Mouse (Mus musculus): ENCODE measurements at regions not wholly inside any gene's neighbourhood (a gene's known extent, or its start where the extent isn't known, plus 50 kb on each side); places are given as distances from the start of the nearest gene placed in this dataset.

DNA sequence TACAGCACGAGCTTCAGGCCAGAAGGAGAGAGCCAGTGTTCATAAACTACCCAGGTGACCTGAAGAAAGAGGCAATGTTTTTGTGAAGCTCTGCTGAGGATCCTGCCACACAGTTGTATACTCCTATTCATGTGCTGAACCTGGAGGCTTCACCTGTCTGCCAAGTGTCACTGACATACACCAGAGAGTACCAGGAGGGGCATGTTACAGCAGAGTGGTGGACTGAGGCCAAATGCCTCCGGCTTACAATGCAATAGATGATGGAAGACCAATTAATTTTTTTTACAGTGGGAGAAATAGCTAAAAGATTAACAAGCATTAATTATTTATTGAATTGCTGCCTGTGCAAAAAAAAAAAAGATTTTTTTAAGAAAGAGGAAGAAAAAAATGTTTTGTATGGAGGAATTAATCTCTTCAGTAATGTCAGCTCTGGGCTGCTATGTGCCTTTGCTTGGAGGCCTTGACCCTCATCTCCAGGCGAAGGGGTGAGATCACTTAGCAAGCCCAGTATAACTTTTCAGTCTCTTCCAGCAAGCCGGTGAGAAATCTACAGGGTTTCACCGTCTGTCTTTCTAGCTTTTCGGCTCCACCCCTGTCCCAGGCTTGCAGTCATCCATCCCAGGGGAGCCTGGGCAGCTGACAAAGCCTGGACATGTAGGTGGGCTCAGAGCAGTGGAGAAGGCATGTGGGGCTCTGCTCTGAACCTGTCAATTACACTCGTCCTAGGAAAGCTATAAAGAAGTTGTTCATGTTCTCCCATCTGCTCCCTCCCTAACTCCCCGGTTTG lies 144.0 kb upstream of the Tmem45b start:
- no peak overlapping the region for H3K4me3 ChIP-seq (replicated peaks)
- no peak overlapping the region for H3K9ac ChIP-seq
- H3K27me3 ChIP-seq (replicated peaks) = no peaks in the 10 kb centered on the region; the same call in 1 of the 2 replicates
- no peak overlapping the region for H3K27ac ChIP-seq
- no peak overlapping the region for H3K4me2 ChIP-seq (replicated peaks)
- peaks cover 8% of the 10 kb centered on the region for H3K4me1 ChIP-seq (replicated peaks)
- ATAC-seq = no peak
- no peaks in the 10 kb centered on the region for H3K36me3 ChIP-seq
- 58% methylated on average over 8 of the region's 8 CpGs for WGBS
- no peaks in the 10 kb centered on the region for H3K9me3 ChIP-seq

DNA sequence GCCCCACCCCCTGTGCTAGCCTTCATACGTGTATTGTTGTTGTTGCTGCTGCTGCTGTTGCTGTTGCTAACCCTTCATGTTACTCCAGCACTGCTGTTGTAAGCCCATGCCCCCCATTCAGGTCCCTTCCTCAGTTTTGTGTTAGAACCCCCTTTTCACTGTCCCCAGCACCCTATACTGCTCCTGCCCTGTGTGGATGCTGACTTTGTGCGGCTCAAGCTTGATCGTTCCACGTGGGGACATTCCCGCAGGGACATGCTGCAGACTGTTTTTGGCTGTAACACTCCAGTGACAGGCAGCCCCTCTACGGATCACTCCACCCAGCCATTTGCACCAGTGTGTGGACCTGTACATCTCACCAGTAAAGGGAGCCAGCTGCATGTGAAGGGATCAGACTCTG lies 142.7 kb upstream of the Tmem45b start:
- Histone ChIP-seq H3K27me3 (replicated peaks) (no peaks in the 10 kb centered on the region; the same call in 1 of the 2 replicates), H3K9ac (no peak overlapping the region), H3K4me1 (replicated peaks) (peaks cover 8% of the 10 kb centered on the region), H3K4me2 (replicated peaks) (no peak overlapping the region), H3K27ac (no peak overlapping the region), H3K36me3 (no peaks in the 10 kb centered on the region), H3K9me3 (no peaks in the 10 kb centered on the region), H3K4me3 (replicated peaks) (no peak overlapping the region)
- 87% methylated on average over 6 of the region's 6 CpGs for WGBS
- ATAC-seq = no peak

DNA sequence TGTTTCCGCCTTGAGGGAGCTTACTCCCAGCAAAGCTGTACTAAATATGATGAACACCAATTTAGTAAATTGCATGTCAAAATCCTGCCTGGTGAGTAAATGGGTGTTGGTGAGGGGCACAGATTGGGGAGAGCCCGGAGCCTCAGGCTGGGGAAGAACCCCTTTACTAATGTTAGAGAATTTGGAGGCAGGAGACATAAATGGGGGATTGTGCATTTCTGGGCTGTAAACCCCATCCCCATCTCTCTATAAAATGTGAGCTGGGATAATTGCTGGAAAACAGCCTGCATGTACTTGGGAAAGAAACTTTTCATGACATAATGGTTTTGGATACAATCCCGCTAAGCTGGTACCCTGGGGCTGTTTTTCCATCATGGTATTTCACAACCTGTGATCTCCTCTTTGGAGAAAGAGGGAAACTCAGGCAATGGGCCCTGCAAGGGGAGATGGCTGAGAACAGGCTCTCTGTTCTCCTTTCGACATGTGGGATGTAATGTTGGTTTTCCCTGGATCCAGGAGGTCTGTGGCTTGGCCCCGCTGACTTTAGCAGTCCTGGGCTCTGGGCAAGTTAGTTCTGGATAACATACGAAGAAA lies 140.3 kb upstream of the Tmem45b start:
- H3K4me2 ChIP-seq (replicated peaks) = no peak overlapping the region
- H3K9me3 ChIP-seq = no peaks in the 10 kb centered on the region
- ATAC-seq = no peak
- WGBS = 81% methylated on average over 6 of the region's 6 CpGs
- H3K4me1 ChIP-seq (replicated peaks) = no peaks in the 10 kb centered on the region
- no peaks in the 10 kb centered on the region for H3K36me3 ChIP-seq
- H3K27me3 ChIP-seq (replicated peaks) = no peaks in the 10 kb centered on the region
- no peak overlapping the region for H3K4me3 ChIP-seq (replicated peaks)
- no peak overlapping the region for H3K9ac ChIP-seq
- H3K27ac ChIP-seq = no peak overlapping the region

DNA sequence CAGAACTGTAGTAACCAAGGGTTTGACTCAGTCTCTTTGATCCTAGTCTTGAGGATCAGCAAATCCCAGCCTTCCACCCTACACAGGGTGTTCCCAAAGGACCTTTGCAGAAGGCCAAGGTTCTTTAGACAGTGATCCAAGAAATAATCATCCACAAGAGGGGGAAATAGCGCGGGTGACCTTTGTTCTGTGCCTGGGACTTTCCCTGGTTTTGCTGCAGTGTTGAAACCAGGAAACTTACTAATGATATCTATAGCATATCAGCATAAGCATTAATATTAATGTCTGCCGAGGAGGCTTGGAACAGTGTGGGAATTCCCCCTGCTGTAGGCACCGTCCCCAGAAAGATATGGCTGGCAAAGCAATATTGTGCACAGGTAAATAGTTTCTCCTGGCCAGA lies 138.4 kb upstream of the Tmem45b start:
- Histone ChIP-seq H3K4me2 (replicated peaks) (no peak overlapping the region), H3K27me3 (replicated peaks) (no peaks in the 10 kb centered on the region), H3K36me3 (no peaks in the 10 kb centered on the region), H3K9ac (no peak overlapping the region), H3K4me3 (replicated peaks) (no peak overlapping the region), H3K4me1 (replicated peaks) (no peaks in the 10 kb centered on the region), H3K27ac (no peak overlapping the region), H3K9me3 (no peaks in the 10 kb centered on the region)
- peak; percentile 90 for ATAC-seq
- WGBS = 63% methylated on average over 4 of the region's 4 CpGs

DNA sequence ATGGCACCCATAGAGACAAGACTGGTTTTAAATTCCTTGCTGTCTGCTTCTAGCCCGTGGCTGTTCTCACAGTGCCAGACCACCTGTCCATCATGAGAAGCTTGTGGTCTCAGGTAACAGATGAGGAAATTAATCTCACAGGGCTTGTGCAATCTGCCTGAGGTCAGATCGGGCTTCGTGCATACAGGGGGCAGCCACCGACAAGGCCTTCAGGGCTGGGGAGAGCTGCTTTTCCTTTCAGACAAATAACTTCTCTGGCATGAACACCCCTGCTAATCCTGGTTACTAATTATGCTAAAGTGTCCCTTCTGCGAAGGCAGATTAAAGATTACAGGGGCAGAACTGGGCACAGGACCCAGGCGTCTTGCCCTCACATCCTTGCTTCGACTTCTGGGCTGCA lies 130.8 kb upstream of the Tmem45b start:
- no peak overlapping the region for H3K4me2 ChIP-seq (replicated peaks)
- H3K9me3 ChIP-seq = no peaks in the 10 kb centered on the region
- H3K27me3 ChIP-seq (replicated peaks) = no peaks in the 10 kb centered on the region
- no peak overlapping the region for H3K4me3 ChIP-seq (replicated peaks)
- H3K36me3 ChIP-seq = no peaks in the 10 kb centered on the region
- H3K9ac ChIP-seq = no peak overlapping the region
- no peak for ATAC-seq
- no peaks in the 10 kb centered on the region for H3K4me1 ChIP-seq (replicated peaks)
- H3K27ac ChIP-seq = no peak overlapping the region
- 79% methylated on average over 7 of the region's 7 CpGs for WGBS

DNA sequence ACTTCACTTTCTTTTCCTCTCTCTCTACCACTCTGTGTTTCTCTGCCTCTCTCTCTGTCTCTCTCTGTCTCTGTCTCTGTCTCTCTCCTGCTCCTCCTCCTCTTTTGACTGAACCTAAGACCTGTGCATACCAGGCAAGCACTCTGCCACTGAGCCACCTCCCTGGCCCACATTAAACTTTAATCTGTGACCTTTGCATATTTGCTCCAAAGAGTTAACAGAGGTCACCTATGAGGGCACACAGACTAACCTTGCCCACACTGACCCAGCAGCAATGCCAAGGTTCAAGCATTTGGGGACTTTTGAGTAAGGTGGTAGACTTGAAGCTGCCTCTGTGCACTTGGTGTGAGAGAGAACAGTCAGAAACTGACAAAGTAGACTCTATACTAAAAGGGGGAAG lies 123.4 kb upstream of the Tmem45b start:
- H3K27me3 ChIP-seq (replicated peaks) = no peaks in the 10 kb centered on the region
- H3K4me3 ChIP-seq (replicated peaks) = no peak overlapping the region
- no peaks in the 10 kb centered on the region for H3K36me3 ChIP-seq
- no peaks in the 10 kb centered on the region for H3K4me1 ChIP-seq (replicated peaks)
- H3K4me2 ChIP-seq (replicated peaks) = no peak overlapping the region
- no peak overlapping the region for H3K27ac ChIP-seq
- no peak for ATAC-seq
- H3K9me3 ChIP-seq = no peaks in the 10 kb centered on the region
- H3K9ac ChIP-seq = no peak overlapping the region

DNA sequence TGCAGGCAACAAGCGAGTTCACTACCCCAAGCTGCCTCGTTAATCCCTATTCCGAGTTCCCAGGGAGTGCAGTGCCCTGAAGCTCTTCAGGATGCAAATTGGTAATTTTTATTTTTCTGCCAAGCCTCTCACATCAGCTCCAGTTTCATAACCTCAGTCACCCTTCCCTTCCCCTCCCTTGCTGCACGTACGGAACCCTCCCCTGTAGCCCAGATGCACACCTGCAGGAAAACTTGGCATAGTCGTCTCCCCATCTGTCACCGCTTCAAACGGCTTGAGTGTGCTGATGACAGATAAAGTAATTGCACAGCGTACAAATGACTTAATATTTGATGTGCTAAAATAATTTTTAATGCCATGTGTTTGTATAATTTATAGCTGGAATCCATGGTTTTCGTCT lies 119.7 kb upstream of the Tmem45b start:
- H3K27ac ChIP-seq = no peak overlapping the region
- no peaks in the 10 kb centered on the region for H3K36me3 ChIP-seq
- ATAC-seq = no peak
- no peak overlapping the region for H3K4me2 ChIP-seq (replicated peaks)
- no peaks in the 10 kb centered on the region for H3K9me3 ChIP-seq
- 74% methylated on average over 10 of the region's 10 CpGs for WGBS
- H3K4me3 ChIP-seq (replicated peaks) = no peak overlapping the region
- no peaks in the 10 kb centered on the region for H3K27me3 ChIP-seq (replicated peaks)
- H3K4me1 ChIP-seq (replicated peaks) = no peaks in the 10 kb centered on the region
- H3K9ac ChIP-seq = no peak overlapping the region

DNA sequence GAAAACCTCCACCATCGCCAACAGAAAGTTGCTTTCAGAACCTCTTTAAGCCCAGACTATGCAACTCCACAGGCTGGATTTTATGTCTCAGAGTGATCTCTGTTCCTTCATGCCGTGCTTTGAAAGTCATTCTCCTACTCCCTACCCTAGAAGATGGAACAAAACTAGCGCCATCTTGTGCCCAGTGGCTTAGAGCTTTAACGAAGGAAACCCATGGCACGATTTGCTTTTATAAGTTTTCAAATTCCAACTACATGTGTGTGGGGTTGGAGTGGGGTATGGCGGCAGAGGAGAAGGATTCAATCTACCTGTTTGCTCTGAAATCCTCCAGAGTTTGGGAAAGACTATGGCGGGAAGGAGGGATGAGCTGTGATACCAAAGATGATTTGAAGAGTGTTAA lies 118.7 kb upstream of the Tmem45b start:
- WGBS = 79% methylated on average over 7 of the region's 7 CpGs
- ATAC-seq = no peak
- Histone ChIP-seq H3K4me1 (replicated peaks) (no peaks in the 10 kb centered on the region), H3K4me2 (replicated peaks) (no peak overlapping the region), H3K9ac (no peak overlapping the region), H3K27me3 (replicated peaks) (no peaks in the 10 kb centered on the region), H3K27ac (no peak overlapping the region), H3K4me3 (replicated peaks) (no peak overlapping the region), H3K36me3 (no peaks in the 10 kb centered on the region), H3K9me3 (no peaks in the 10 kb centered on the region)

DNA sequence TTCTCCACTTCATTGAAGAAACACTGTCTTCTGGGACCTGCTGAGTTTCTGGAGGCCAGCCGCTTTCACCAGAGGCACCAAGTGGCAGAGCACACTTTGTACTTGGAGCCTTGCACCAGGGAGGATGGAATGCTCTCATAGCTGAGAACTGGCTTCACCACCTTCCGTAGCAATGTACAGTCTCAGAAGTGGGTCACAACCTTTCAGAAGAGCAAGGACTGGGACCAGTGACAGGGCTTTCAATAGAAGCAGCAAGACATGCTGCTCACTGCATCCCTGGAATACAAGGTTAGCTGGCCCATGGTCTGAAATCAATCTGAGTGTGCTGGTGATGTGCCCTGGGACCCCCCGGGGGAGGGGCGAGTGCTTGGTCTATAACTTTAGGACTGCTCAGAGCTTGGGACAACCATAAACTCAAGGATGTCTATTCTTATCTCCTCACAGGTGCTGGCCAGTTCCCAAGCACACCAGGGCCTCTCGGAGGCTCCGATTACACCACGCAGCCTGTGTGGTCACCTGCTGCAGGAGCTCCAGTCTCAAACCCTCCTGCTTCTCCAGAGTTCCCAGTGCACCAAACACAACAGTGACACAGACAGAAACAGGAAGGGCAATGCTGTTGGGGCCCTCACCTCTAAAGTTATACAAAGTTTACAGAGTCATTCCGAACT lies 114.4 kb upstream of the Tmem45b start:
- 83% methylated on average over 8 of the region's 8 CpGs for WGBS
- H3K27me3 ChIP-seq (replicated peaks) = no peaks in the 10 kb centered on the region
- no peak for ATAC-seq
- no peaks in the 10 kb centered on the region for H3K4me1 ChIP-seq (replicated peaks)
- H3K36me3 ChIP-seq = no peaks in the 10 kb centered on the region
- H3K9ac ChIP-seq = no peak overlapping the region
- no peak overlapping the region for H3K27ac ChIP-seq
- no peaks in the 10 kb centered on the region for H3K9me3 ChIP-seq
- no peak overlapping the region for H3K4me3 ChIP-seq (replicated peaks)
- no peak overlapping the region for H3K4me2 ChIP-seq (replicated peaks)

DNA sequence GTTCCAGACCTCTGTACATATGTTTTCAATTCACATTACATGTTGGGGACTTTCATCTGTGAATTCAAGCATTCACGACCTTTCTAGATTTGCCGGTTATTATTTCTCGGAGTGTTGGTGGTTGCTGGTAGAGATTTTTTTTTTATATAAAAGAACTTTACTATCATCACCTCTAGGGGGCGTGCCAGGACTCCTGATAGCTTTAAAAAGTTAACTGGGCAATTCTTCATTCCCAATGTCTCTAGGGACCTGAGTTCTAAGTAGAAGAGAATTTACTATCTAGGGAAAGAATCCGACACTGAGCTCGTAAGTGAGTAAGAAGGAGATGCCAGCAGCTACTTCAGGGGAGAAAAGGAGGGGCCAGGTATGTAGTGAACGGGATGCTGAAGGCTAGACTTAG lies 112.8 kb upstream of the Tmem45b start:
- H3K4me1 ChIP-seq (replicated peaks) = no peaks in the 10 kb centered on the region
- no peaks in the 10 kb centered on the region for H3K27me3 ChIP-seq (replicated peaks)
- no peak overlapping the region for H3K27ac ChIP-seq
- no peaks in the 10 kb centered on the region for H3K9me3 ChIP-seq
- no peaks in the 10 kb centered on the region for H3K36me3 ChIP-seq
- H3K4me3 ChIP-seq (replicated peaks) = no peak overlapping the region
- 74% methylated on average over 7 of the region's 7 CpGs for WGBS
- H3K4me2 ChIP-seq (replicated peaks) = no peak overlapping the region
- no peak for ATAC-seq
- no peak overlapping the region for H3K9ac ChIP-seq

DNA sequence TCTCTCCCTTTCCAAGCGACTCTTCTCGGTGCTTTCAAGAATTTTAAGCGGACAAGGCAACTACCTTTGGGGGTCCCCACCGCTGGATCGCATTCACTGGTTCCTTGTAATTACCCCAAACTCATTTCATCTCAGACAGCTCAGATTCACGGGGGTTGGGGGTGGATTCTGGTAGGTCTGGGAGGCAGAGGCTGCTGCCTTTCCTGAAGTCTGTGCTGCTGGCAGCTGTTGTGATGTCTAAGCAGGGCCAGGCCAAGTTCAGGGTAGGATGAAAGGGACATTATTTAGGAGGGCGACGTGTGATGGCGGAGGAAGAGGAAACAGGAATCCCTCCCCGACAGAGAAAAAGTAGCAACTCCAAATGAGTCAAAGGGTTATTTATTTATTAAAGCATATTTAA lies 102.8 kb upstream of the Tmem45b start:
- Histone ChIP-seq H3K4me1 (replicated peaks) (no peaks in the 10 kb centered on the region), H3K36me3 (no peaks in the 10 kb centered on the region), H3K27me3 (replicated peaks) (no peaks in the 10 kb centered on the region), H3K27ac (no peak overlapping the region), H3K4me2 (replicated peaks) (no peak overlapping the region), H3K9ac (no peak overlapping the region), H3K4me3 (replicated peaks) (no peak overlapping the region), H3K9me3 (no peaks in the 10 kb centered on the region)
- WGBS = 74% methylated on average over 10 of the region's 10 CpGs
- no peak for ATAC-seq

DNA sequence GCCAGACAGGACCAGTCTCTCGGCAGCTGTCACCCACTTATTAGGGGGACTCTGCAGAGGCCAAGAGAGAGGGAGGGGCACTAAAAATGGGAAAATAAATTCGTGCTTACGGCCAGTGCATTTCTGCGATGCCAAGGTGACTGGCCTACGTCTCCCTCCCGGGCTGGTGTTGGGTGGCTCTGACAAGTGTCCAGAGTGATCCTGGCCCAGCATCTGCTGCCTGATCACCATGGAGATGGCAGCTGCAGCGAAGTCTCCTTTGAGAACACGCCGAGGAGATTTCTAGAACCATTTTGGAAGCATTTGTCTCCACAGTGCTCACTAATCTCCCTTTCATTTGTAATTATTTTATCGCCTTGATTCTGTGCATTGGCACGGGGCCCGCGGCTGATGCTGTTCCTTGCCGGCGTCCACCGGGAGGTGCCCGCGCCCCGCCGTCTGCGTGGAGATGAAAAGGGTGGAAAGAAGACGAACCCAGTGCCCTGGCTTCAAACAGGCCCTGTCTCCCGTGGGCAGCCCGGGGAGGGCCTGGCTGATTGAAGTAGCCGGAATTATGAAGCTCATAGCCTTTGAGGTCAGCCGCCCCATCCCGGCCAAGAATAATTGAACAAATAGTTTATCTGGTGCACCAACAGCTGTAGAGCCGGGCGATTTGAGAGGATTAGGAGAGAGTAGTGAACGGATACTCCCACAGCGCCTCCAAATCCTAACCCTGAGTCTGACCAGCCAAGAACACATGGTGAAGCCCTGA lies 102.2 kb upstream of the Tmem45b start:
- ATAC-seq = no peak

More for the DNA sequence above, 102.2 kb upstream of the Tmem45b start:
- Histone ChIP-seq H3K27ac (no peak overlapping the region), H3K36me3 (no peaks in the 10 kb centered on the region), H3K4me2 (replicated peaks) (no peak overlapping the region), H3K4me1 (replicated peaks) (no peaks in the 10 kb centered on the region), H3K27me3 (replicated peaks) (no peaks in the 10 kb centered on the region), H3K4me3 (replicated peaks) (no peak overlapping the region), H3K9ac (no peak overlapping the region), H3K9me3 (no peaks in the 10 kb centered on the region)
- 80% methylated on average over 31 of the region's 31 CpGs for WGBS
